22 mouse cellular contexts compared by ENCODE assay signal in the genomic region with DNA sequence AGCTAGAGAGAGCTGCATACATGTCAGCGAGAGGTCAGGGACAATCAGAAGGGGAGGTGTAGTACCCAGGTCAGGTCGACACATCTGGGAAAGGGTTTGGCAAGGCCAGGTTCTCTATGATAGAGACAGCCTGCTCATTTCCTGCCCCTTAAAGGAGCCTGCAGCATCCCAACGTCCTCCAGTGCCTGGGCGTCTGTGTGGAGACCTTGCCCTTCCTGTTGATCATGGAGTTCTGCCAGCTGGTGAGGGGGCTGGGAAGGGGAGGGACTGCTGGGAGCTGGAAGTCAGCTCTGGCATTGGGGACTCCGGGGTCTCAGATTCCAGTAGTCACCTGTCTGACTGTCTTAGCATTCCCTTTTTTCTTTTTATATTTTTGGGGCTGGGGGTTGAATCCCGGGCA. TPM values are rescaled to one million over a fixed set of nuclear protein-coding genes. Genes with fewer than 3 reads are reported as not detected.
DNase-seq lines count a peak whose midpoint lies in the region; ATAC-seq lines count a peak whose summit lies in the region.
"Had no signal": no experiment of that assay in that cellular context is flagged by ENCODE, and none has a peak within 500 bp of the region (broad histone marks: within the 10 kb centered on the region; RNA-seq: fewer than 3 reads in every experiment).

No protein-coding gene starts in this region.

- H3K9me3 ChIP-seq in kidney, embryonic 15.5 days (replicated peaks): no peaks in the 10 kb centered on the region
- H3K9me3 ChIP-seq in midbrain, embryonic 11.5 days (ENCODE audit: control insufficient read depth, low read length): no peaks in the 10 kb centered on the region
- no peaks in the 10 kb centered on the region for H3K9me3 ChIP-seq in midbrain, embryonic 14.5 days (ENCODE audit: control insufficient read depth, low read length)
- H3K9me3 ChIP-seq: forebrain, embryonic 13.5 days; hindbrain, embryonic 10.5 days; limb, embryonic 10.5 days; liver, embryonic 12.5 days; midbrain, embryonic 12.5 days had no signal

- H3K4me3 ChIP-seq in kidney, embryonic 15.5 days (replicated peaks): no peak overlapping the region
- H3K4me3 ChIP-seq in midbrain, embryonic 11.5 days (ENCODE audit: low read depth, low read length): no peak overlapping the region
- H3K4me3 ChIP-seq in midbrain, embryonic 14.5 days (replicated peaks; ENCODE audit: low read depth, low read length): no peak overlapping the region
- H3K4me3 ChIP-seq: erythroblast, embryonic 14.5 days; forebrain, embryonic 13.5 days; heart, adult 2 months; hindbrain, embryonic 10.5 days; left cerebral cortex, adult 2 months; limb, embryonic 10.5 days; liver, embryonic 12.5 days; midbrain, embryonic 12.5 days; myocyte had no signal

- no peak overlapping the region for H3K4me2 ChIP-seq in kidney, embryonic 15.5 days
- no peak overlapping the region for H3K4me2 ChIP-seq in midbrain, embryonic 11.5 days
- no peak overlapping the region for H3K4me2 ChIP-seq in midbrain, embryonic 14.5 days (ENCODE audit: low read length)
- H3K4me2 ChIP-seq: forebrain, embryonic 13.5 days; liver, embryonic 12.5 days; midbrain, embryonic 12.5 days had no signal

- DNase-seq in cerebellum, adult 8-10 months: peak; percentile 21
- DNase-seq in cerebellum, adult 11 months: no peak
- DNase-seq in kidney, adult 11 months: no peak
- peak; percentile 35 for DNase-seq in midbrain, embryonic 11.5 days (ENCODE audit: low spot score, missing footprints)
- DNase-seq in midbrain, embryonic 14.5 days: no peak
- DNase-seq in spleen, postnatal 10 days (ENCODE audit: low spot score in 2 of 2): no peak
- DNase-seq: gastrocnemius, postnatal 14 days; heart, adult 2 months; layer of hippocampus, adult 9-11 months; lung, adult 2 months; thymus, postnatal 14 days had no signal

- ATAC-seq in kidney, embryonic 15.5 days (replicated peaks; ENCODE audit: low FRiP score): no peak
- no peak for ATAC-seq in midbrain, embryonic 11.5 days (ENCODE audit: low FRiP score)
- ATAC-seq in midbrain, embryonic 14.5 days (ENCODE audit: low FRiP score, low TSS enrichment): no peak
- ATAC-seq: forebrain, embryonic 13.5 days; hindbrain, postnatal 0 days; intestine, postnatal 0 days; liver, embryonic 12.5 days had no signal

- peak overlapping the region; percentile 55; the same call in 1 of the 2 replicates for H3K27ac ChIP-seq in kidney, embryonic 15.5 days
- no peak overlapping the region for H3K27ac ChIP-seq in midbrain, embryonic 11.5 days (ENCODE audit: low read depth, low read length)
- H3K27ac ChIP-seq in midbrain, embryonic 14.5 days (replicated peaks; ENCODE audit: low read depth, low read length): no peak overlapping the region
- H3K27ac ChIP-seq: forebrain, embryonic 13.5 days; heart, adult 2 months; hindbrain, embryonic 10.5 days; hindbrain, postnatal 0 days; left cerebral cortex, adult 2 months; limb, embryonic 10.5 days; liver, embryonic 12.5 days; midbrain, embryonic 12.5 days had no signal

- 55% methylated on average over 6 of the region's 6 CpGs for WGBS in kidney, embryonic 15.5 days
- 85% methylated on average over 6 of the region's 6 CpGs for WGBS in midbrain, embryonic 11.5 days
- WGBS in midbrain, embryonic 14.5 days: 88% methylated on average over 6 of the region's 6 CpGs

- H3K9ac ChIP-seq in kidney, embryonic 15.5 days: no peak overlapping the region
- H3K9ac ChIP-seq in midbrain, embryonic 11.5 days (ENCODE audit: low read length): no peak overlapping the region
- no peak overlapping the region for H3K9ac ChIP-seq in midbrain, embryonic 14.5 days (replicated peaks; ENCODE audit: low read length)
- H3K9ac ChIP-seq: forebrain, embryonic 13.5 days; liver, embryonic 12.5 days; midbrain, embryonic 12.5 days had no signal

- H3K4me1 ChIP-seq in kidney, embryonic 15.5 days: peaks cover 31% of the 10 kb centered on the region
- peaks cover 10% of the 10 kb centered on the region; the same call in 1 of the 2 replicates for H3K4me1 ChIP-seq in midbrain, embryonic 11.5 days (ENCODE audit: control insufficient read depth, insufficient read depth, low read length)
- H3K4me1 ChIP-seq in midbrain, embryonic 14.5 days (ENCODE audit: control insufficient read depth, insufficient read depth, low read length): peaks cover 15% of the 10 kb centered on the region

- H3K27me3 ChIP-seq in kidney, embryonic 15.5 days: no peaks in the 10 kb centered on the region
- peaks cover 2% of the 10 kb centered on the region for H3K27me3 ChIP-seq in midbrain, embryonic 11.5 days (ENCODE audit: control insufficient read depth, insufficient read depth, low read length)
- H3K27me3 ChIP-seq in midbrain, embryonic 14.5 days (ENCODE audit: control insufficient read depth, insufficient read depth, low read length): no peaks in the 10 kb centered on the region

- peaks cover 57% of the 10 kb centered on the region for H3K36me3 ChIP-seq in kidney, embryonic 15.5 days
- H3K36me3 ChIP-seq in midbrain, embryonic 11.5 days (ENCODE audit: control insufficient read depth, insufficient read depth, low read length): peaks cover 32% of the 10 kb centered on the region
- H3K36me3 ChIP-seq in midbrain, embryonic 14.5 days (ENCODE audit: control insufficient read depth, insufficient read depth, low read length): peaks cover 87% of the 10 kb centered on the region
- H3K36me3 ChIP-seq: liver, embryonic 12.5 days had no signal

RNA-seq across cellular contexts. Expression of gene Sult2b1, which starts 6.3 kb away (rescaled TPM):
- polyA plus RNA-seq in kidney, embryonic 15.5 days (2015; fragmentation: Nextera tagmentation; extraction: Ambion mirVana): 2.8 and 3.2 TPM in 2 replicates
- 1.5 and 2.4 TPM in 2 replicates for polyA plus RNA-seq in midbrain, embryonic 11.5 days (2014; fragmentation: Nextera tagmentation; extraction: Ambion mirVana)
- 5.2 and 8.5 TPM in 2 replicates for polyA plus RNA-seq in midbrain, embryonic 14.5 days (2014; fragmentation: Nextera tagmentation; extraction: Ambion mirVana)
- polyA plus RNA-seq: erythroblast, embryonic 14.5 days had no signal

RNA-seq across cellular contexts. Expression of gene Lmtk3, which starts 7.2 kb away (rescaled TPM):
- 2.5 and 3.1 TPM in 2 replicates for polyA plus RNA-seq in kidney, embryonic 15.5 days (2015; fragmentation: Nextera tagmentation; extraction: Ambion mirVana)
- polyA plus RNA-seq in midbrain, embryonic 11.5 days (2014; fragmentation: Nextera tagmentation; extraction: Ambion mirVana): 4.6 and 4.8 TPM in 2 replicates
- 25.2 and 30.2 TPM in 2 replicates for polyA plus RNA-seq in midbrain, embryonic 14.5 days (2014; fragmentation: Nextera tagmentation; extraction: Ambion mirVana)

RNA-seq across cellular contexts. Expression of gene Cyth2, which starts 23.7 kb away (rescaled TPM):
- 130 and 132 TPM in 2 replicates for polyA plus RNA-seq in kidney, embryonic 15.5 days (2015; fragmentation: Nextera tagmentation; extraction: Ambion mirVana)
- polyA plus RNA-seq in midbrain, embryonic 11.5 days (2014; fragmentation: Nextera tagmentation; extraction: Ambion mirVana): 224 and 225 TPM in 2 replicates
- polyA plus RNA-seq in midbrain, embryonic 14.5 days (2014; fragmentation: Nextera tagmentation; extraction: Ambion mirVana): 281 and 288 TPM in 2 replicates

RNA-seq across cellular contexts. Expression of gene Kcnj14, which starts 33.9 kb away (rescaled TPM):
- polyA plus RNA-seq in kidney, embryonic 15.5 days (2015; fragmentation: Nextera tagmentation; extraction: Ambion mirVana): 1.4 and 1.6 TPM in 2 replicates
- polyA plus RNA-seq in midbrain, embryonic 11.5 days (2014; fragmentation: Nextera tagmentation; extraction: Ambion mirVana): 0.69 and 0.75 TPM in 2 replicates
- 0.63 and 0.88 TPM in 2 replicates for polyA plus RNA-seq in midbrain, embryonic 14.5 days (2014; fragmentation: Nextera tagmentation; extraction: Ambion mirVana)

RNA-seq across cellular contexts. Expression of gene Grwd1, which starts 40.0 kb away (rescaled TPM):
- polyA plus RNA-seq in kidney, embryonic 15.5 days (2015; fragmentation: Nextera tagmentation; extraction: Ambion mirVana): 82.5 and 86.3 TPM in 2 replicates
- 64.0 and 67.9 TPM in 2 replicates for polyA plus RNA-seq in midbrain, embryonic 11.5 days (2014; fragmentation: Nextera tagmentation; extraction: Ambion mirVana)
- 37.2 and 37.4 TPM in 2 replicates for polyA plus RNA-seq in midbrain, embryonic 14.5 days (2014; fragmentation: Nextera tagmentation; extraction: Ambion mirVana)

Comparison
In these comparisons a context has a peak if more than half of its experiments do, and no peak if none do; other contexts are left out.
1. DNase-seq: peak in cerebellum, adult 8-10 months (single experiment) and midbrain, embryonic 11.5 days (single experiment); none in cerebellum, adult 11 months (single experiment), kidney, adult 11 months (single experiment), midbrain, embryonic 14.5 days (single experiment) and spleen, postnatal 10 days (0 of 2).